18 mouse cellular contexts compared by ENCODE assay signal in the genomic region with DNA sequence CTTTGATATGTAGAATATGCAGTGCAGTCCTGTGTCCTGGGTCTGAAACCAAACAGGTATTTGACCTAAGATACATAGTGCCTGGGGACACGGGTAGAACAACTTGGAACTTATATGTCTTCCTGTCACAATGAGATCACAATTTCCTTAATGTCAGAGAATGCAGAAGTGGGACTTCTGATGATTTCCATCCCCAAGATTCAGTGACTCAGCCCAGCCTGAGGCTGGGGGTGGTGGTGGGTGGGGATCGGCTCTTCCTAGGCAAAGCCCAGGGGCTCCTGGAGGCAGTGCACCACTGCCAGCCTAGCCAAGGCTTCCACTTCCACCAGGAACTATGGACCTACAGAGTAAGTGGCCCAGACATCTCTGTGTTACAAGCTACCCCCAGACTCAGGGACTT.
"Had no signal": no experiment of that assay in that cellular context is flagged by ENCODE, and none has a peak within 500 bp of the region (broad histone marks: within the 10 kb centered on the region; RNA-seq: fewer than 3 reads in every experiment).

No protein-coding gene starts in this region.

- H3K4me1 ChIP-seq: liver, embryonic 13.5 days; neural tube, embryonic 12.5 days; neural tube, embryonic 15.5 days had no signal

- DNase-seq: kidney, adult 2 months; kidney, postnatal 25 days; layer of hippocampus, postnatal 36 days; liver, embryonic 13.5 days; lung, adult 2 months; lung, postnatal 14 days; lung, postnatal 4 days; midbrain, embryonic 14.5 days; right cerebral cortex, adult 18-20 months; right cerebral cortex, postnatal 14 days; right cerebral cortex, postnatal 4 days; thymus, adult 2 months; thymus, postnatal 14 days; thymus, postnatal 4 days had no signal

- H3K9me3 ChIP-seq: liver, embryonic 13.5 days; neural tube, embryonic 12.5 days; neural tube, embryonic 15.5 days had no signal

- H3K36me3 ChIP-seq: liver, embryonic 13.5 days; neural tube, embryonic 12.5 days; neural tube, embryonic 15.5 days had no signal

- H3K27me3 ChIP-seq: liver, embryonic 13.5 days; neural tube, embryonic 12.5 days; neural tube, embryonic 15.5 days had no signal

- H3K4me3 ChIP-seq: left cerebral cortex, adult 2 months; liver, embryonic 13.5 days; neural tube, embryonic 12.5 days; neural tube, embryonic 15.5 days had no signal

- H3K27ac ChIP-seq: kidney, postnatal 0 days; left cerebral cortex, adult 2 months; liver, embryonic 13.5 days; neural tube, embryonic 12.5 days; neural tube, embryonic 15.5 days had no signal
